31 mouse cellular contexts compared by ENCODE assay signal in the genomic region with DNA sequence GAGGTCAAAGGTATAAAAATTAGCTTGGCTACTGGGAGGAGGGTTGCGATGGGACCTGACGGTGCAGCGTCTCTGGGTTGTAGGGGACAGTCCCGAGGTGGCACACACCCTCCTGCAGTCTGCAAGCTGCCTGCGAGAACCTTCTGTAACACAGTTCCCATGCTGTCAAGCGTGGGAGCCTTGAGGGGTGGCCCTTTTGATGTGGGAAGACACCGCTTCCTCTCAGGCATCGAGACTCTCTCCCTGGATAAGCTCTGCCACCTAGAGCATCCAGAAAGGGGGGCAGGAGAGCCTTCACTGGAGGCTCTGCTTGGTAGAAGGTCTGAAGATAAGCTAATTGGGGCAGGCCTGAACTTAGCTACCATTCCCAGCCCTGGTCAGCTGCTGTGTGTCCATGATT. TPM values are rescaled to one million over a fixed set of nuclear protein-coding genes. Genes with fewer than 3 reads are reported as not detected.
A peak's percentile ranks its signal among the peaks of the same experiment; 100 is the strongest.
DNase-seq lines count a peak whose midpoint lies in the region; ATAC-seq and TF ChIP-seq lines count a peak whose summit lies in the region.
"Had no signal": no experiment of that assay in that cellular context is flagged by ENCODE, and none has a peak within 500 bp of the region (broad histone marks: within the 10 kb centered on the region; RNA-seq: fewer than 3 reads in every experiment).

No protein-coding gene starts in this region.

- H3K27me3 ChIP-seq in midbrain, embryonic 14.5 days (ENCODE audit: control insufficient read depth, insufficient read depth, low read length): peaks cover 18% of the 10 kb centered on the region

- intact Hi-C loops in left cerebral cortex, adult 2 months (cut with DNase I): no loop called here

- peaks cover 7% of the 10 kb centered on the region for H3K4me1 ChIP-seq in midbrain, embryonic 14.5 days (ENCODE audit: control insufficient read depth, insufficient read depth, low read length)

- no peak overlapping the region for H3K27ac ChIP-seq in left cerebral cortex, adult 2 months
- no peak overlapping the region for H3K27ac ChIP-seq in midbrain, embryonic 14.5 days (replicated peaks; ENCODE audit: low read depth, low read length)
- H3K27ac ChIP-seq: embryonic facial prominence, embryonic 15.5 days; heart, embryonic 13.5 days; kidney, postnatal 0 days; liver, embryonic 14.5 days; lung, embryonic 15.5 days; midbrain, embryonic 13.5 days had no signal

- DNase-seq in induced T-regulatory cell, adult 2 months (ENCODE audit: low read depth): peak; percentile 86
- peak; percentile 22 to 27 for DNase-seq in spleen, postnatal 14 days (ENCODE audit: low spot score in 2 of 2)
- peak; percentile 89 for DNase-seq in thymus, postnatal 14 days
- DNase-seq in left cerebral cortex, adult 2 months (ENCODE audit: extremely low spot score in 1 of 2, low spot score in 2 of 2): no peak
- no peak for DNase-seq in layer of hippocampus, postnatal 25 days (ENCODE audit: extremely low spot score in 1 of 2, low spot score in 1 of 2)
- no peak for DNase-seq in urinary bladder, adult 2 months (ENCODE audit: low spot score)
- no peak for DNase-seq in midbrain, embryonic 14.5 days
- DNase-seq: adrenal gland, postnatal 25 days; cerebellum, adult 11-12 months; cerebellum, postnatal 36 days; heart, adult 11 months; heart, postnatal 36 days; kidney, adult 18-20 months; retina, postnatal 1 day; right cerebral cortex, postnatal 4 days had no signal

- H3K4me3 ChIP-seq in left cerebral cortex, adult 2 months: no peak overlapping the region
- no peak overlapping the region for H3K4me3 ChIP-seq in midbrain, embryonic 14.5 days (replicated peaks; ENCODE audit: low read depth, low read length)
- H3K4me3 ChIP-seq: embryonic facial prominence, embryonic 15.5 days; heart, embryonic 13.5 days; lung, embryonic 15.5 days; midbrain, embryonic 13.5 days; myocyte had no signal

- H3K4me2 ChIP-seq in midbrain, embryonic 14.5 days (ENCODE audit: low read length): no peak overlapping the region
- H3K4me2 ChIP-seq: embryonic facial prominence, embryonic 15.5 days; heart, embryonic 13.5 days; lung, embryonic 15.5 days; midbrain, embryonic 13.5 days had no signal

- peak; percentile 87 for ATAC-seq in CD4-positive, CD25-positive, alpha-beta regulatory T cell, adult 4 months
- no peak for ATAC-seq in midbrain, embryonic 14.5 days (ENCODE audit: low FRiP score, low TSS enrichment)
- ATAC-seq: hindbrain, embryonic 16.5 days; midbrain, embryonic 13.5 days; Patski had no signal

- 75% methylated on average over 8 of the region's 8 CpGs for WGBS in midbrain, embryonic 14.5 days

- TF ChIP-seq CTCF in left cerebral cortex, adult 2 months (IDR thresholded peaks at IDR 0.05): no peak

- H3K9ac ChIP-seq in midbrain, embryonic 14.5 days (replicated peaks; ENCODE audit: low read length): no peak overlapping the region
- H3K9ac ChIP-seq: embryonic facial prominence, embryonic 15.5 days; heart, embryonic 13.5 days; liver, embryonic 14.5 days; lung, embryonic 15.5 days; midbrain, embryonic 13.5 days had no signal

- no peaks in the 10 kb centered on the region for H3K9me3 ChIP-seq in midbrain, embryonic 14.5 days (ENCODE audit: control insufficient read depth, low read length)
- H3K9me3 ChIP-seq: embryonic facial prominence, embryonic 15.5 days; heart, embryonic 13.5 days; lung, embryonic 15.5 days; midbrain, embryonic 13.5 days had no signal

- H3K36me3 ChIP-seq in midbrain, embryonic 14.5 days (ENCODE audit: control insufficient read depth, insufficient read depth, low read length): peaks cover 35% of the 10 kb centered on the region
- H3K36me3 ChIP-seq: embryonic facial prominence, embryonic 15.5 days; heart, embryonic 13.5 days; lung, embryonic 15.5 days had no signal

RNA-seq across cellular contexts. Expression of gene Dtx1, which starts 26.0 kb away (rescaled TPM):
- 10 to 100 TPM; 33.4 to 47.7 TPM for polyA plus RNA-seq in CD4-positive, CD25-positive, alpha-beta regulatory T cell, adult 4 months (2017; shearing (Covaris generic))
- total RNA-seq in left cerebral cortex, adult 2 months (2021): 10 to 100 TPM; 74.5 to 76.9 TPM
- 10 to 100 TPM; 67.2 to 78.5 TPM for total RNA-seq in layer of hippocampus, postnatal 25 days (2021)
- 6.6 and 12.5 TPM in 2 replicates for polyA plus RNA-seq in urinary bladder, adult 2 months (2012; rRNA removed)
- polyA plus RNA-seq in midbrain, embryonic 14.5 days (2014; fragmentation: Nextera tagmentation; extraction: Ambion mirVana): 50.0 and 61.4 TPM in 2 replicates
- total RNA-seq: megakaryocyte progenitor cell, adult 5-6 weeks had no signal
- polyA plus RNA-seq: myocyte had no signal

RNA-seq across cellular contexts. Expression of gene Rasal1, which starts 37.1 kb away (rescaled TPM):
- 10 to 100 TPM in 1 of 2 experiments, 1 to 10 TPM in 1; 7.2 to 15.4 TPM for polyA plus RNA-seq in CD4-positive, CD25-positive, alpha-beta regulatory T cell, adult 4 months (2017; shearing (Covaris generic))
- total RNA-seq in left cerebral cortex, adult 2 months (2021): 10 to 100 TPM; 85.3 TPM
- total RNA-seq in layer of hippocampus, postnatal 25 days (2021): 100 to 1,000 TPM in 1 of 2 experiments, 10 to 100 TPM in 1; 92.7 to 100 TPM
- polyA plus RNA-seq in urinary bladder, adult 2 months (2012; rRNA removed): 0.81 and 1.3 TPM in 2 replicates
- 0.84 and 1.3 TPM in 2 replicates for polyA plus RNA-seq in midbrain, embryonic 14.5 days (2014; fragmentation: Nextera tagmentation; extraction: Ambion mirVana)
- total RNA-seq: gastrocnemius, adult 8-10 months; heart, postnatal 36 days had no signal

RNA-seq across cellular contexts. Expression of gene Cfap73, which starts 51.6 kb away (rescaled TPM):
- not detected for polyA plus RNA-seq in CD4-positive, CD25-positive, alpha-beta regulatory T cell, adult 4 months (2017; shearing (Covaris generic))
- under 1 TPM in 1 of 2 experiments, not detected in 1; 0.52 TPM for total RNA-seq in left cerebral cortex, adult 2 months (2021)
- total RNA-seq in layer of hippocampus, postnatal 25 days (2021): under 1 TPM; 0.39 to 0.42 TPM
- polyA plus RNA-seq in urinary bladder, adult 2 months (2012; rRNA removed): not detected in 2 replicates
- polyA plus RNA-seq in midbrain, embryonic 14.5 days (2014; fragmentation: Nextera tagmentation; extraction: Ambion mirVana): 0.32 TPM in 1 of 2 replicates, not detected in the other
- total RNA-seq: ES-E14; gastrocnemius, adult 8-10 months; heart, postnatal 36 days; left cerebral cortex, postnatal 25 days; megakaryocyte progenitor cell, adult 5-6 weeks had no signal
- polyA plus RNA-seq: heart, embryonic 13.5 days; kidney, postnatal 0 days; limb, embryonic 14.5 days; liver, embryonic 14.5 days; midbrain, embryonic 13.5 days; myocyte; stomach, embryonic 16.5 days had no signal

Comparison
In these comparisons a context has a peak if more than half of its experiments do, and no peak if none do; other contexts are left out.
1. DNase-seq: peak in induced T-regulatory cell, adult 2 months (single experiment), spleen, postnatal 14 days (2 of 2) and thymus, postnatal 14 days (single experiment); none in left cerebral cortex, adult 2 months (0 of 2), layer of hippocampus, postnatal 25 days (0 of 2), urinary bladder, adult 2 months (single experiment) and midbrain, embryonic 14.5 days (single experiment).